Mouse (Mus musculus): ENCODE data around the gene Snap29. TPM values are rescaled to one million over a fixed set of nuclear protein-coding genes. Genes with fewer than 3 reads are reported as not detected.
A peak's percentile ranks its signal among the peaks of the same experiment; 100 is the strongest.

The Snap29 gene
- polyA plus RNA-seq (2012; rRNA removed): 8.6 and 9.3 TPM in 2 replicates

DNA sequence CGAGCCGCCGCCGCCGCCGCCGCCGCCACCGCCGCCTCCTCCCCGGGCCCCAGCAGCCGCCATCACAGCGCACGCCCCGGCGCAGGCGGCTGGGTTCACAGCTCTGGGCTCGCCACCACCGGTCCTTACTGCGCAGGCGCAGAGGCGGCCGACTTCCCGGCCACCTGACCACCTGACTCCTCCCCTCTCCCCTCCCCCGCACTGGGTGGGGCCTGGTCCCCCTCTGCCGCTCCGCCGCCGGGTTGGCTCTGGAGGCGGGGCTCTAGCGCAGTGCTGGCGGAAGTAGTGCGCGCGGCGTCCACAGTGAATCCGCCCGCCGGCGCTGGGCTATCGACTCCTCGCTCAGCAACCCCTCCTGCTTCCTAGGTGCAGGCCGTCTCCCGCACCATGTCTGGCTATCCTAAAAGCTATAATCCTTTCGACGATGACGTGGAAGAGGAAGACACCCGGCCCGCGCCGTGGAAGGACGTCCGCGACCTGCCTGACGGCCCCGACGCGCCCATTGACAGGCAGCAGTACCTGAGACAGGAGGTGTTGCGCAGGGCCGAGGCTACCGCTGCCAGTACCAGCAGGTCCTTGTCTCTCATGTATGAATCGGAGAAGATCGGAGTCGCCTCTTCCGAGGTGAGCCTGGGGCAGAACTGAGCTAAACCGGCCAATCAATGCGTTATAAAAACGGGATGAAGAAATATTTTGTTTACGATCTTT lies at the start of gene Snap29, which contains the start of gene Pi4ka:
Gene Snap29 (plus strand): TSS at position 251 of the 708 bp plus-strand sequence.
Gene Pi4ka (minus strand): TSS at position 579 of the 708 bp plus-strand sequence.
- TF ChIP-seq POLR2A (IDR thresholded peaks at IDR 0.05; ENCODE audit: extremely low read depth, insufficient read depth, low read length) (peak; percentile 74), CTCF (IDR thresholded peaks at IDR 0.05; ENCODE audit: extremely low read depth, insufficient read depth, low read length) (no peak)
- Histone ChIP-seq H3K4me3 (ENCODE audit: insufficient read depth, low read length) (peak within 1 kb of the TSS; percentile 70), H3K27ac (ENCODE audit: insufficient read depth, low read length) (peak within 1 kb of the TSS; percentile 69), H3K4me1 (ENCODE audit: control insufficient read depth, insufficient read depth, low read length) (peaks cover 9% of the 10 kb centered on the region)

DNA sequence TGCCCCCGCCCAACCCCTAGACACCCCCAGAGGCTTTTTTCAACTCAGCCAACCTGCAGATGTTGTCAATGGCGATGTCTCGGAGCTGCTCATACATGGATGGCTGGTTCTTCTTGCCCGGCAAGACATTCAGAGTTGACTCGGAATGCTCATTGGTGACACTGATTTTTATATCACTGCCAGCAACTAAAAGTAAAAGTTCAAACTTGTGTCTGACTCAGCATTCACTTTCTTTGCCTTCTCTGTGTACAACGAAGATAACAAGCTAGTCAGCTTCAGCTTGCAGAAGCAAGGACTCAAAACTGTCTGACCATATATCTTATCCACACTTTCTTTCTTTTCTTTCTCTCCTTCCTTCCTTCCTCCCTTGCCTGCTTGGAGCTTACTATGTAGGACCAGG lies 49.8 kb upstream of the Snap29 start:
- Histone ChIP-seq H3K4me1 (ENCODE audit: control insufficient read depth, insufficient read depth, low read length) (peaks cover 2% of the 10 kb centered on the region; the same call in 1 of the 2 replicates), H3K4me3 (ENCODE audit: insufficient read depth, low read length) (no peak overlapping the region), H3K27ac (ENCODE audit: insufficient read depth, low read length) (no peak overlapping the region)
- TF ChIP-seq POLR2A (IDR thresholded peaks at IDR 0.05; ENCODE audit: extremely low read depth, insufficient read depth, low read length): no peak
- TF ChIP-seq CTCF (IDR thresholded peaks at IDR 0.05; ENCODE audit: extremely low read depth, insufficient read depth, low read length): no peak

DNA sequence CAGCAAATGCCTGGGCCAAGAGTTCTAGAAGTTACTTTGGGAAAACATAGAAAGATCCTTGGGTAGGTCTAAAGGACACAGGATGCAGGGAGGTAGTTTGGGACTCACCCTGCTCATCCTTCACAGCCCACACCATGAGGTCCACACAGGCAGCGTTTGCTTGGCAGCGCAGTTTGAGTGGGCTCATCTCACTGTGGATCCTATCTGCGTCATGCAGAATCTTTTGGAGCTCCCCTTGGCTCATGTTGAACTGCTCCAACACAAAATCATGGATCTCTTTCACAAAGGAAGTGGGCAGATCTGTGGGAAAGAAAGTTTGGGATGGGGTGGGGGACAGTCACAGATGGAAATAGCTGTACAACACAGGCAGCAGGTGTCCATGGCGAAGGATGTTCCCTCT lies 47.0 kb upstream of the Snap29 start:
- TF ChIP-seq CTCF (IDR thresholded peaks at IDR 0.05; ENCODE audit: extremely low read depth, insufficient read depth, low read length) (no peak), POLR2A (IDR thresholded peaks at IDR 0.05; ENCODE audit: extremely low read depth, insufficient read depth, low read length) (no peak)
- H3K4me1 ChIP-seq (ENCODE audit: control insufficient read depth, insufficient read depth, low read length): peaks cover 2% of the 10 kb centered on the region; the same call in 1 of the 2 replicates
- no peak overlapping the region for H3K4me3 ChIP-seq (ENCODE audit: insufficient read depth, low read length)
- no peak overlapping the region for H3K27ac ChIP-seq (ENCODE audit: insufficient read depth, low read length)

DNA sequence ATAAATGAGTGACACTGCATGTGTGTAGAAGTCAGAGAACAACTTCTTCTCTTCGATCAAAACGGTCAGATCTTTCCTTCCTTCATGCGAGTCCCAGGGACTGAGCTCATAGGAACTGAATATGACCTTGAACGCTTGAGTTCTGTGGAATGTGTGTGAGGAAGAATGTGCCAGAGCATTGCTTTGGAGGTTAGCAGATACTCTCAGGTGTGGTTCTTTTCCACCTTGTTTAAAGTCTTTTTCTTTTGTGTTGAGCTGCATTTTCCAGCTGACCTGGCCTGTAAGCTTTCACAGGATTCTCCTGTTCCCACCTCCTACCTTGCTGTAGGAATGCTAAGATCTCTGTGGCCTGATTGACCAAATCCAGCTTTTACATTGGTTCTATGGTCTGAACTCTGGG lies 23.5 kb upstream of the Snap29 start:
- TF ChIP-seq POLR2A (IDR thresholded peaks at IDR 0.05; ENCODE audit: extremely low read depth, insufficient read depth, low read length): no peak
- no peaks in the 10 kb centered on the region for H3K4me1 ChIP-seq (ENCODE audit: control insufficient read depth, insufficient read depth, low read length)
- no peak overlapping the region for H3K4me3 ChIP-seq (ENCODE audit: insufficient read depth, low read length)
- no peak overlapping the region for H3K27ac ChIP-seq (ENCODE audit: insufficient read depth, low read length)

DNA sequence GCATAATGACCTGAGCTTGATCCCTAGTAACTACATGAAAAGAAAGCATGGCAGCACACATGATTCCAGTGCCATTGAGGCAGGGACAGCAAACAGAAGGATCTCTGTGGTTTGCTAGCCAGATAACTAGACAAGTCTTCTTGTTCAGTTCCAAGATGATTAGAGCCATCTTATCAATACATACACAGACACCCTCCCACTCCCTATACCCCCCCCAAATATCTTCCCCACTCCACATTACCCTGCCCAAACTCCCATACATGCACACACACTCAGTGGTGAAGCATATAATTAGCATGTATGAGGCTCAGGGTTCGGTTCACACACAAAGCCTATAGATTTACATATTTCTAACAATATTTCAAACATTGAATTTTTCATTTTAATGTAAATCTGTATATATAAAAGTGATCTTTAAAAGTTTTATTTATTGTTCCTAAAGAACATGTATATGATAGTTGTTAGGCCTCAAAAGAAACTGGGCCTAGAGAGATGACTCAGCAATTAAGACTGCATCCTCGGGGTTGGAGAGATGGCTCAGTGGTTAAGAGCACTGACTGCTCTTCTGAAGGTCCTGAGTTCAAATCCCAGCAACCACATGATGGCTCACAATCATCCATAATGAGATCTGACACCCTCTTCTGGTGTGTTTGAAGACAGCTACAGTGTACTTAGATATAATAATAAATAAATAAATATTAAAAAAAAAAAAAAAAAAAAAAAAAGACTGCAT lies 22.0 kb upstream of the Snap29 start:
- Histone ChIP-seq H3K4me3 (ENCODE audit: insufficient read depth, low read length) (no peak overlapping the region), H3K4me1 (ENCODE audit: control insufficient read depth, insufficient read depth, low read length) (no peaks in the 10 kb centered on the region), H3K27ac (ENCODE audit: insufficient read depth, low read length) (no peak overlapping the region)
- no peak for TF ChIP-seq CTCF (IDR thresholded peaks at IDR 0.05; ENCODE audit: extremely low read depth, insufficient read depth, low read length)
- no peak for TF ChIP-seq POLR2A (IDR thresholded peaks at IDR 0.05; ENCODE audit: extremely low read depth, insufficient read depth, low read length)

DNA sequence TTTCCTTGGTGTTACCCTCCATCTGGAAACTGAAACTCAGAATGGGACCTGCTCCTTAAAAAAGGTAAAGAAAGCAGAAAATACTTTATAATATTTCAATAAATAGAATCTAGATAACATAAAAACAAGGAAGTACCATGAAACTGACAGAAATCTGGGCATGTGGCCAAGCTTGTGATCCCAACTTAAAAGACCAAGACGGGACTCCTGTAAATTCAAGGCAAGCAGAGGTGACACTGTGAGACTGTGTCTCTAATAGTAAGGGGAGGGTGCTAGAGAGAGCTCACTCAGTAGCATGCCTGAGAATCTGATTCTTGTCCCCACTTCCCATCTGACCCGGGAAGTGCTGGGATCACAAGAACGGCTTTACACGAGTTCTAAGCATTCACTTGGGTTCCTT lies 13.0 kb upstream of the Snap29 start:
- H3K4me3 ChIP-seq (ENCODE audit: insufficient read depth, low read length): no peak overlapping the region
- H3K4me1 ChIP-seq (ENCODE audit: control insufficient read depth, insufficient read depth, low read length): peaks cover 3% of the 10 kb centered on the region
- no peak overlapping the region for H3K27ac ChIP-seq (ENCODE audit: insufficient read depth, low read length)
- TF ChIP-seq POLR2A (IDR thresholded peaks at IDR 0.05; ENCODE audit: extremely low read depth, insufficient read depth, low read length) (no peak), CTCF (IDR thresholded peaks at IDR 0.05; ENCODE audit: extremely low read depth, insufficient read depth, low read length) (no peak)

DNA sequence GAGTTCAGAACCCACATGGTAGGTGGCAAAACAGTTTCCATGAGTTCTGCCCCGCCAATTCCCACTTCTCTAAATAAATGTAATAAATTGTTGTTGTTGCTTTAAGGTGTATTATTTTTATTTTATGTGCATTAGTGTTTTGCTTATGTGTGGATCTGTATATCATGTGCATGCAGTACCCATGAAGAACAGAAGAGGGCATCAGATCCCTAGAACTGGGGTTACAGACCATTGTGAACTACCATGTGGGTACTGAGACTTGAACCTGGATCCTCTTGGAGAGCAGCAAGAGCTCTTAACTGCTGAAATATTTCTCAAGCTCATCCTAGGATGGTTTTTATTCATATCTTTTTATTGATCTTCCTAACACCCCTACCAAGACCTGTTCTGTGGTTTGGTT lies 2.9 kb upstream of the Snap29 start:
- no peak overlapping the region for H3K4me3 ChIP-seq (ENCODE audit: insufficient read depth, low read length)
- TF ChIP-seq POLR2A (IDR thresholded peaks at IDR 0.05; ENCODE audit: extremely low read depth, insufficient read depth, low read length) (no peak), CTCF (IDR thresholded peaks at IDR 0.05; ENCODE audit: extremely low read depth, insufficient read depth, low read length) (peak; percentile 22; the same call in 1 of the 2 replicates)
- H3K4me1 ChIP-seq (ENCODE audit: control insufficient read depth, insufficient read depth, low read length): peaks cover 12% of the 10 kb centered on the region
- H3K27ac ChIP-seq (ENCODE audit: insufficient read depth, low read length): no peak overlapping the region

DNA sequence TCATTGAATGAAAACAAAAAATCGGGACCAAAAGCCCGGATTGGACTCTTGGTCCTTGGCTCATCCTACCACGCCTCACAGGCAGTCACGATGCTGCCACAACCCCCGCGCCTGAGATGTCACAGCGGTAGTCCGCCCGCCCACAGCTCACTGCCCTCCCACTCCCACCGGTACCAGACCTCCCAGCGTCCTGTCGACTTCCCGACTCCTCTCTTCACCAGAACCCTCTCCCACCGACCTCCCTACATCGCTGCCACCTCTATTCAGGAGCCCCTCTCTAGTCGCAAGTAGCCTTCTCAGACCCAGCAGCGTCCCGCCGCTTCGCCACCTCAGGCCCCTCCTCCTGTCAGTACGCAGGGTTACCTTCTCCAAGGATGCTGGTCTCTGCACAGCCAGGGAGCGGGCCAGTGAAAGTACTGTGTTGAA lies 502 bp upstream of the Snap29 start:
- TF ChIP-seq POLR2A (IDR thresholded peaks at IDR 0.05; ENCODE audit: extremely low read depth, insufficient read depth, low read length) (peak; percentile 49; the same call in 1 of the 2 replicates), CTCF (IDR thresholded peaks at IDR 0.05; ENCODE audit: extremely low read depth, insufficient read depth, low read length) (no peak)
- H3K4me3 ChIP-seq (ENCODE audit: insufficient read depth, low read length): peak overlapping the region; percentile 70
- peaks cover 10% of the 10 kb centered on the region for H3K4me1 ChIP-seq (ENCODE audit: control insufficient read depth, insufficient read depth, low read length)
- peak overlapping the region; percentile 69 for H3K27ac ChIP-seq (ENCODE audit: insufficient read depth, low read length)

DNA sequence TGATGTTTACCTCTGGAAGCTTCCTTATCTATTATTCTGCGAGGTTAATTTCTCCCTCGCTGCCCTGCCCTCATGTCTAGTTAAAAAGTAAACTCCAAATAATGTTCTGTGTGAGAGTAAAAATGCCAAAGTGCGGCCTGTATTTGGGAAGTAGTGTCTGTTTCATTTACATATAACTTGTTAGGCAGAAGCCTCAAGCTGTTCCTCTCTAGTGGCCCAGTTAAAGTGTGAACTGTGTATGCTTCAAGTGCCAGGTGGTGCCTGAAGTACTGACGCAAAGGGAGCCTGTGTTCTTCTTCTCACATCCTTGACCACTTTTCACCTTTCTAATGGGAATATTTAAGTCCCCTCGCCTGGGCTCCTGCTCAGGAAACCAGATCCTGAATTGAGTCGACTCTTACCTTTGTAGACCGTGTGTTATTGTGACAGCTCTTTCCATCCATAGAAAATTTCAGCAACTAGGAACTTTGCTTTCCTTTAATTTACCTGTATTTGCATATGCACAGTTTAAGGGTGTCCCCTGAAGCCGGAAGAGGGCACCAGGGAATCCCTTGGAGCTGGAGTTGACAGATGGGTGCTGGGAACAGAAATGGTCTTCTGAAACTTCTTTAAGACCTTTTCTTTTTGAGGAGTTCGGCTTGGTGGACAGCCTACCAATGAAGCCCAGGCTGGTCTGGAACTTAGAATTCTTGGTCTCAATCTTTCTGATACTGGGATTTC lies 886 bp downstream of the Snap29 start:
- H3K4me3 ChIP-seq (ENCODE audit: insufficient read depth, low read length): peak overlapping the region; percentile 70
- H3K27ac ChIP-seq (ENCODE audit: insufficient read depth, low read length): no peak overlapping the region
- TF ChIP-seq CTCF (IDR thresholded peaks at IDR 0.05; ENCODE audit: extremely low read depth, insufficient read depth, low read length): no peak
- TF ChIP-seq POLR2A (IDR thresholded peaks at IDR 0.05; ENCODE audit: extremely low read depth, insufficient read depth, low read length): no peak
- peaks cover 5% of the 10 kb centered on the region; the same call in 1 of the 2 replicates for H3K4me1 ChIP-seq (ENCODE audit: control insufficient read depth, insufficient read depth, low read length)
